Mouse (Mus musculus) retina, adult 2 months (tissue): Measurements from ENCODE around the gene Ptpre.

Experiments
- DNase-seq: peaks from one replicate; pipeline ENCODE4 v3.0.0-alpha.2; 2012; ENCODE audit warnings: low read depth, low spot score

The Ptpre gene

GRCm38 (mm10) chr7:135723672-135724341 lies 186.5 kb downstream of the Ptpre start:
- DNase-seq: no peak

DNA sequence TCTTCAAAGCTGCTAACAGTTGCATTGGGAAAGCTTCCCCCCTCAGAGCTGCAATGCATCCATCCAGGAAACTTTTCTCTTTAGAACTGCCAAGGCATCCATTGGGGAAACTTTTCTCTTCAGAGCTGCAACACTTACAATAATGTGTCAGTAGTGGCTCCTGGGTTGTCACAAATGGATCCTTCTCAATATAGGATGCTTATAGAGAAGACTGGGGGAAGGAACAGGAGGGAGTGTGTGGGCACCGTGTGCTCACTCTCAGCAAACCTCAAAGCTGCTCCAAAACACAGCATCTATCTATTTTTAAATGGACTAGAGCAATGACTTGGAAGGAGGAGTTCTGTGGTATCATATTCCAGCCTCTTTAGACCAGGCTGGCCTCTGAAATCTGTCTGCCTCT lies 189.4 kb downstream of the Ptpre start:
- no peak for DNase-seq

- DNase-seq: no peak
Measured at GRCm38 (mm10) chr7:135728038-135728437, 190.8 kb downstream of the Ptpre start.

- no peak for DNase-seq
Measured at GRCm38 (mm10) chr7:135734379-135734778, 197.1 kb downstream of the Ptpre start.

DNA sequence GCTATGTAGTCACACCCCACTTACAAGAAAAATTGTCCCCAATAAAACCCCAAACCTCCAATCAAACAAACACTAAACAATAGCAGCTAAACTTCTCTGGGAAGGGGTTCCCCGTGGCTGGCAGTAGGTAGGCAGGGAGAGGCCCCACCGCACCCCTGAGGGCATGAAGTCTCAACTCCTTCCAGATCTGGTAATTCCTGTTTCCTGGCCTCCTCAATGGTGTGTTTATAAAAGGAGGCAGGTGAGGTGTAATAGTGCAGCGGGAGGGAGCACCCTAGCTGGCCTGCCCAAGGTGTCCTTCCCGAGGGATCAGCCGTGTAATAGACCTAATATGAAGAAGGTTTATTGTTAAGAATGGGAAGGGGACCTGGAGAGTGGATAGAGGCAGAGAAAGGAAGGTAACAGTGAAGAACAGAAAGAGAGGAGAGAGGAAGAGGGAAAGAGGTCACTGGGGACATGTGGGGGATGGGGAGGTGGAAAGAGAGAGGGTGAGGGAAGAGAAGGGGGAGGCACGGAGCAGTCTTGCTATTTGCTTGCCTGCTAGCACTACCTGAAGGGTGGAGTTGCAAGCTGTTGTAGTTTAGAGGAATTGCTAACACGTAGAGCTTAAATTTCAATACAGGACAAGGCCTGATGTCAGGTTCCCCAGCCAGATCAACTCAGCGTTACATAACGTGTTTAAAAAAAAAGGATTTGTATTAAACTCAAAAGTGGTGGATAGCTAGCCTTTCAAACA lies 197.8 kb downstream of the Ptpre start:
- no peak for DNase-seq
